Mouse (Mus musculus) thymus, postnatal 14 days (tissue): ENCODE results near the gene Gm14401.
"Not testable (repeated sequence)": the region's sequence is repeated elsewhere in the genome, so short reads cannot be mapped to it uniquely, and the experiment has no call there.

ENCODE experiments used
- DNase-seq: peaks from one replicate; pipeline ENCODE4 v3.0.0; 2021

The Gm14401 gene

DNA sequence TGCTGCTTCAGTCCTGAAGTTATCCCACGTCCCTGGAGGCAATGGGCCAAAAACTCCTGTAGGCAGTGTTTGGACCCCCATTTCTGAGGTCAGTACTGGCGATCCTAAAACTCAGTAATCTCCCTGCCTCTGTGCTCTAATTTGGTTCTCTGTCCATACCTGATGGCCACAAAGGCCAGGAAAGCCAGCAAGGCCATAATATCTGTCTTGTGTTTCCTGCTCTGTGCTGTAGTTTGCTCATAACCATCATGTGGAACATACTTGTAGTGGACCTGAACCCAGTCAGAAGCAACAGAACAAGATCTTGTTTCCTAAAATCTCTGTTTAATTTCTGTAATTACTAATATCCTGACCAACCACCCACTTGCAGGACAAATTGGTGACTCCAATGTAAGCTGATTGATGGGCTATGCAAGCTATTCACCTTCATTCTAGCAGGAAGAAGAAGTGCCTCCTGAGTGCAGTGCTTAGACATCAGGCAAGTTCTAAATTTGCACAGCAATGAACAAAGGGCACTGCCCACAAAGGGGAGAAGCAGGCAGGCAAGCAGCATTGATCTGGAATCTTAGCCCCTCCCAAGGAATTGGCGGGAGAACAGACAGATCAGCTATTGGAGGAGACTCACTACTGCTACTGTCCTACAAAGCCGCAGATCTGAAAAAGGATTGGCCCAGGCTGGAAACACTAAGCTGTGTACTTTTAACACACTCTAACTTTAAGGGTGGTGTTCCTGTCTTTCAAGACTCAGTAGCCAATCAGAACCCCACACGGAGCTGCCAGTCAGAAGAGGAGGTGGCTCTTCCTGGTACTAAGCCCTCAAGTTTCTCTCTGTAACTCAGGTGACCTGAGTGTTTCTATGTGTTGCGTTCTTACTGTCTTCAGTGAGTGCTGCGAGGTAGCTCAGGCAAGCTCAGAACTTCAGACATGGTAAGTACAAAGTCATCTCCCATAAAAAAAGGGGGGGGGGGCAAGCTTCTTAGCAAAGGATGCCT, at the start of gene Gm14401:
TSS of gene Gm14401 (plus strand) at position 889 of the 992 bp plus-strand sequence.
- DNase-seq, result not testable (repeated sequence)

DNA sequence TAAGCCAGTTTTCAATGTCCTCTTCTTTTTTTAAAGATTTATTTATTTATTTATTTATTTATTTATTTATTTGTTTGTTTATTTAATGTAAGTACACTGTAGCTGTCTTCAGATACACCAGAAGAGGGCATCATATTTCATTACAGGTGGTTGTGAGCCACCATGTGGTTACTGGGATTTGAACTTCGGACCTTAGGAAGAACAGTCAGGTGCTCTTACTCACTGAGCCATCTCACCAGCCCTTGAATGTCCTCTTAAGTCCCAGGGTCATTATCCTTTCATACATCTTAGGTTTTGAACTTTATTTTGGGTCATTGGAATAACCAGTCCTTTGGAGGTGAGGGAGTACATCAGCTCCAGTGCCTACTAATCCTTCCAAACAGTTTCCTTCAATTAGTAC, 1.3 kb upstream of the Gm14401 start:
- DNase-seq, result not testable (repeated sequence)

GRCm38 (mm10) chr2:177075015-177075414, 895 bp downstream of the Gm14401 start:
- not testable (repeated sequence) for DNase-seq

DNA sequence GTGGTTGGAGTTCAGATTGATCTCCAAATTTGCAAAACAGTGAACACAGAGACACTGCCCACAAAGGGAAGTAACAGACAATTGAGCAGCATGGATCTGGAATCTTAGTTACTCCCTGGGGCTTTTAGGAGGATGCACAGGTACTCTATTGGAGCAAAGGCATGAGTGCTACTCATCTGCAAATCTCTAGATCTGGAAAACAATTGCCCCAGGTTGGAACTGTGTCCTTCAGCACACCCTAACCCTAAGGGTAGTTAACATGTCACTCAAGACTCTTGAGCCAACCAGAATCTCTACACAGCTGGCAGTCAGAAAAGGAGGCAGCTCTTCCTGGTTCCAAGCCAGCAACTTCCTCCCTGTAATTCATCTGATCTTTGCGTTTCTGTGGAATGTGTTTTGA, 5.7 kb downstream of the Gm14401 start:
- DNase-seq, result not testable (repeated sequence)

DNA sequence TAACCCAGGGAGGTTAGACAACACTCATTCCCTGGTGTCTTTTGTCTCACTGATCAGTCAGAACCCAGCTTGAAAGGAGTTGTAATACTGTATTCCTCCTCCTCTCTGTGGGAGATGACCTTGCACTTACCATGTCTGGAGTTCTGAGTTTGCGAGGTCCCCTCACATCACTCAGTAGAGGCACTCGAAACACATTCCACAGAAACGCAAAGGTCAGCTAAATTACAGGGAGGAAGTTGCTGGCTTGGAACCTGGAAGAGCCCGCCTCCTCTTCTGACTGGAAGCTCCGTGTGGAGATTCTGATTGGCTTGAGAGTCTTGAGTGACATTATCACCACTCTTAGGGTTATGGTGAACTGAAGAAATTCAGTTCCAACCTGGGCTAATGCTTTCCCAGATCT, 35.0 kb downstream of the Gm14401 start:
- not testable (repeated sequence) for DNase-seq

- not testable (repeated sequence) for DNase-seq
These were observed 55.0 kb downstream of the Gm14401 start for GRCm38 (mm10) chr2:177129097-177129496.
